Mouse (Mus musculus): ENCODE measurements around the gene Cep112. TPM values are rescaled to one million over a fixed set of nuclear protein-coding genes. Genes with fewer than 3 reads are reported as not detected.

Gene Cep112
- 12.2 and 12.4 TPM in 2 replicates for polyA plus RNA-seq (2016; fragmentation: Nextera tagmentation; extraction: Ambion mirVana)

DNA sequence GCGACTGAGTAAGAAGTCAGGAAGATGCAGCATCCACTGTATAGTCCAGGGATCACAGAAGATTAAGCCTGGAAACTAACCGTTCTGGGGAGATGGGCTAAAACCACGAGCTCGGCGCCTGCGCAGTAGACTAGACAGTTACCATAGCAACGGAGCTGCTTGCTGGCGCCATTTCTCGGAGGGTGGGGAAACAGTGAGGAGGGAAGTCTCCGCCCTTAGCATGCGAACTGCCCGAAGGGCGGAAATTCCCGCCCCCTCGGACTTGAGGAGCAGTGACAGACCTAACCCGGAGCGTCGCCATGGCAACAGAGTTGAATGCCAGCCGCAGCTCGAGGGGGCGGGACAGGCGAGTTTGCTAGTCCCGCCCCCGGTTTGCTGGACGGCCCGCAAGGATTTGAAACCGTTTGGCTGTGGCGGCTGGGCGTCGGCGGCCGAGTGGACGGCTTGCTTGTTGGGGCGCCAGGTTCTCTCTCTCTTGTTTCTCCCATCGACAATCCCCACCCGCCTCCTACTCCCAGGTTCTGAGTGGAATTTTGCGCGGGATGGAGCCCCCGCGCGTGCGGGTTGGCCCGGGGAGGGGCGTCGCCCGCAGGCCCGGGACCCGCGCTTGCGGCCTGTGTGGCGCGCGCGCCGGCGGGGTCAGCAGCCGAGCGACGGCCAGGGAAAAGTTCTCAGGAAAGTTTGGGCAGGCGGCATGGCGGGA lies at the start of gene Cep112:
Cep112 (plus strand) TSS at position 304 of the 703 bp plus-strand sequence.
- H3K9ac ChIP-seq: peak within 1 kb of the TSS; percentile 72
- H3K4me2 ChIP-seq (replicated peaks): peak within 1 kb of the TSS; percentile 76
- H3K27me3 ChIP-seq: peaks cover 5% of the 10 kb centered on the region; the same call in 1 of the 2 replicates
- no peaks in the 10 kb centered on the region for H3K9me3 ChIP-seq (replicated peaks)
- peaks cover 15% of the 10 kb centered on the region for H3K4me1 ChIP-seq
- H3K36me3 ChIP-seq: no peaks in the 10 kb centered on the region
- H3K27ac ChIP-seq: 0 out of 2 replicates have a peak within 1 kb of the TSS, but pooled peaks have one; percentile 13
- peak; percentile 97 for ATAC-seq (ENCODE audit: low FRiP score)
- H3K4me3 ChIP-seq: peak within 1 kb of the TSS; percentile 64
- WGBS: under 1% methylated on average over 58 of the region's 61 CpGs

DNA sequence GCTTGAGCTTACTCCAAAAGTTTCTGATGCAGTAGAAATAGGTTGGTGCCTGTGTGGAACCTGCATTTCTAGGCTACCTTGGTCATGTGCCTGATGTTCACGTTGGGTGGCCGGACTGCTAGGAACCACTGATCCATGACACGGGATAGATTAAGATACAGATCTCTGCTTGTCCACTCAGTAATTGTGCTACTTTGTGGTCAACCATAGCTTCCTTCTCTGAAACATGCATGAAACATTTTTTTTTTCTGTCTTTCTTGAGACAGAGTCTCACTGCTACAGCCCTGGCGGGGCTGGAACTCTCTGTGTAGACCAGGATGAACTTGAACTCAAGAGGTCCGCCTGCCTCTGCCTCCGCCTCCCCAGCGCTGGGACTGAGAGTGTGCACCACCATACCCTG lies 48.2 kb upstream of the Cep112 start:
- Histone ChIP-seq H3K36me3 (no peaks in the 10 kb centered on the region), H3K27me3 (no peaks in the 10 kb centered on the region), H3K9ac (no peak overlapping the region), H3K4me3 (no peak overlapping the region), H3K9me3 (replicated peaks) (no peaks in the 10 kb centered on the region), H3K27ac (no peak overlapping the region), H3K4me2 (replicated peaks) (no peak overlapping the region), H3K4me1 (no peaks in the 10 kb centered on the region; the same call in 1 of the 2 replicates)
- 93% methylated on average over 7 of the region's 7 CpGs for WGBS
- ATAC-seq (ENCODE audit: low FRiP score): no peak

DNA sequence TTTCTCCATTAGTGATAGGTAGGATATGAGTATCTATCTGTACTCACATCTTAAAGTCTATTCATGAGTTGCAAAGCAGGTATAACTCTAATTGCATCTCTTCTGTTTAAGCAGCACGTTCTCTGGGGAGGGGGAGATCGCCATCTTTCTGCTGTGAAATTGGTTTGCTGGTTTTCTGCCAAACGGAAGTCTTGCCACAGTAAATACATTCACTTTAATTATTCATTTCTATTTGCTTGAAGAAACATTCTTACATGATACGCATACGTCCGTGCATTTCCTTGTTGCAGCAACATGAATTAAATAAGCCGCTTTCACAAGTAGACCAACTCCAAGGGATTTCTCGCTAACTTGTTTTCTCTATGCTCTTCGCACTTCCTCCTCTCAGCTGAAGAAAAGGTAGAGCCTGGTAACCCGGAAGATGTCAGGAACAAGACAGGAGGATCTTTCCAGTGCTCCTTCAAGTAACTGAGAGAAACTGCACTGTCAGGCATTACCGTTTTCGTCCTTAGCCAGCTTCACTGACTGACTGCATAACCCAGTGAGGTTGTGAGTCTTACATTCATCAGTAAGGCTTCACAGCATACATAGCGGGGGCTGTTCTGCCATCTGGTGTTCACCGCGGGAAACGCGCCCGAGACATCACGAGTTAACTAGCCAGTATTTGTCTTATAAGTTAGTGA lies 47.2 kb upstream of the Cep112 start:
- Histone ChIP-seq H3K27ac (no peak overlapping the region), H3K27me3 (no peaks in the 10 kb centered on the region), H3K4me3 (no peak overlapping the region), H3K4me1 (no peaks in the 10 kb centered on the region; the same call in 1 of the 2 replicates), H3K4me2 (replicated peaks) (no peak overlapping the region), H3K36me3 (no peaks in the 10 kb centered on the region), H3K9me3 (replicated peaks) (no peaks in the 10 kb centered on the region), H3K9ac (no peak overlapping the region)
- 42% methylated on average over 19 of the region's 19 CpGs for WGBS
- ATAC-seq (ENCODE audit: low FRiP score): peak; percentile 77

DNA sequence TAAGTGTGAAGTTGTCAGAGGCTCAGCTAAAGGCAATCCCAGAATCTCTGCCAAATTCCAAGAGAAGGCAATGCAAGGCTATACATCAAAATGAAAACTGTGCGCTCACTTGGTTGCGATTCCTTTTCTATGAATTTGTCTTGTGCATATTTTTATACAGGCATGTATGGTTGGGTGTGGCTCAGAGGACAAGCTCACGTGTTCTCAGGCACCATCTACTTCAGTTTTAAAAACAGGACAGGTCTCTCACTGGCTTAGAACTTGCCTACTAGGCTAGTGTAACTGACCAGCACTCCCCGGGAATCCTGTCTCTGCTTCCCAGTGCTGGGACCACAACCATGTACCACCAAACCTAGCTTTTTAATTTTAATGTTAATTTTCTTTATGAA lies 46.6 kb upstream of the Cep112 start:
- 84% methylated on average over 4 of the region's 4 CpGs for WGBS
- Histone ChIP-seq H3K4me3 (no peak overlapping the region), H3K9ac (no peak overlapping the region), H3K27ac (no peak overlapping the region), H3K36me3 (no peaks in the 10 kb centered on the region), H3K4me1 (no peaks in the 10 kb centered on the region; the same call in 1 of the 2 replicates), H3K9me3 (replicated peaks) (no peaks in the 10 kb centered on the region), H3K4me2 (replicated peaks) (no peak overlapping the region), H3K27me3 (no peaks in the 10 kb centered on the region)
- no peak for ATAC-seq (ENCODE audit: low FRiP score)

DNA sequence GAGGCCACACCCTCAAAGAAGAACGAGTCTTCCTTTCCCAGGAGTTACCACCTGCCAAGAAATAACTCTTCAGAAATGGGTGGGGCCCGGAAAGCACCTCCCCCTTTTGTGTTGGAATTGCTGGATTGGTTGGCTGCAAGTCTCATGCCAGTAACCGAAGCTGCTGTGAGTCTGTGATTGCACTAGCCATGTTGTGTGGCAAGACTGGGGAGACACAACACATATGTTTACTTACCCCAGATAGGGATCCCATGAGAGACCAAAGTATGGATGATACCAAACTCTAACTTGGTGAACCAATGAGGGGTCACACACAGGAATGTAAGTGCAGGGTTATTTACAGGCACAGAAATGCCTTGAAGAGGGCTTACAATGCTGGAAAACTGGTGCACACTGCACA lies 42.3 kb upstream of the Cep112 start:
- ATAC-seq (ENCODE audit: low FRiP score): no peak
- Histone ChIP-seq H3K27ac (no peak overlapping the region), H3K4me2 (replicated peaks) (no peak overlapping the region), H3K4me3 (no peak overlapping the region), H3K4me1 (peaks cover 4% of the 10 kb centered on the region), H3K9ac (no peak overlapping the region), H3K36me3 (no peaks in the 10 kb centered on the region), H3K9me3 (replicated peaks) (no peaks in the 10 kb centered on the region), H3K27me3 (no peaks in the 10 kb centered on the region)
- 85% methylated on average over 3 of the region's 3 CpGs for WGBS

DNA sequence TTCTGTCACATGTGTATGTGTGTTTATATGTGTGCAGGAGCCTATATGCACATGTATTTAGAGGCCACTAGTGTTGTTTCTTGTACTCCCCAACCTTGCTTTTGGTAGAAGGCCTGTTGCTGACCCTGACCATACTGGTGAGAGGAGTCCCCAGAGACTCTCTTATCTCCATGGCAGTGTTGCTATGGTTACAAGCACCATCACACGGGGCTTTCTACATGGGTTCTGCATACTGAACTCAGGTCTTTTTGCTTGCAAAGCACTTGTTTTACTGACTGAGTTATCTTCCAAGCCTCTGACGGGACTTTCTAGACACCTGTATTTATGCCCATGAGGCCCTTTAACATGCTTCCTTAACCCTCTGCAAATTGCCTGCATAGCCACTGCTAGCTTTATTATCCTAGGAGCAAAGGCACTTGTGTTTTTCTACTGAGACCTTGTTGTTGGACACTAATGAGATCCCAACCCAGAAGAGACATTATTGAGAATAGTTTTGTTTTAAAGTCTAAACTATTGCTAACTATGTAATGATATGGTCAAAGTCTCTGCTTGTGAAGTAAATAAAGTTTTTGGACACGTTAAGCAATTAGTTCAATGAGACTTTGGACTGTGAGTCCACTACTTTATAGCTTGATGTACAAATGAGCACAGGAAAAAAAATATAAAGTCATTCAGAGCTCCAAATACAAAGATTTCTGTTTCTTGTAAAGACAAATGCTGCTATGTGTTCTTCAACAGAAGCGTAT lies 39.9 kb upstream of the Cep112 start:
- no peak for ATAC-seq (ENCODE audit: low FRiP score)
- Histone ChIP-seq H3K4me1 (peaks cover 4% of the 10 kb centered on the region), H3K4me3 (no peak overlapping the region), H3K27me3 (no peaks in the 10 kb centered on the region), H3K9ac (no peak overlapping the region), H3K4me2 (replicated peaks) (no peak overlapping the region), H3K27ac (no peak overlapping the region), H3K36me3 (no peaks in the 10 kb centered on the region), H3K9me3 (replicated peaks) (no peaks in the 10 kb centered on the region)
- WGBS: 65% methylated on average over 4 of the region's 4 CpGs

DNA sequence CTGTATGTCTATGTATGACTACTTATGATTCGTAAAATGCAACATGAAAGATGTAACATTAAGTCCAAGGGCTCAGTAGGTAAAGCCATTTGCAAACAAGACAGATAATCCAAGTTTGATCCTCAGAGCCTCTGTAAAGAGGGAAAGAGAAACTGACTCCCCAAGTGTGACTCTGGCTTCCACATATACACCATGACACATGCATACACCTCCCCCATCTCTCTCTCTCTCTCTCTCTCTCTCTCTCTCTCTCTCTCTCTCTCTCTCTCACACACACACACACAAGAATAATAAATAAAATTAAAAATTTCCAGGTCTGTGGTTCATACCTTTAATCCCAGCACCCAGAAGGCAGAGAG lies 39.3 kb upstream of the Cep112 start:
- no peak for ATAC-seq (ENCODE audit: low FRiP score)
- WGBS: 86% methylated on average over 1 of the region's 1 CpGs
- no peaks in the 10 kb centered on the region for H3K36me3 ChIP-seq

DNA sequence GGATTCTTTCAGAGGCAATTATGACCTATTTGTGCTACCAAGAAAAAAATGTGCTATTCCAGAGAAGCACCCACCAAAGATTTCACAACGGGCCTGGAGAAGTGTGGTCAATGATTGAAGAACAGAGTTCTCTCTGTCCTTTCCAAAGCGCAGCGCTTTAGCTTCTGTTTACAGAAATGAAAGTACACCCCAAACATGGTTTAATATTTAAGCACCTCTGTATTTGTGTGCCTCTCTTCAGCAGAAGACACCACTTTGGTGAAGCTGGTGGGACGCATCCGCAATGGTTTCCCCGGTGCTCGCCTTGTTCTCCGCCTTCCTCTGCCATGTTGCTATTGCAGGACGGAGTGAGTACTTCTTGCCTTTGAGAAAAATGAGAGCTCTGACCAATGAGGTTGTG lies 29.9 kb upstream of the Cep112 start:
- no peak for ATAC-seq (ENCODE audit: low FRiP score)
- Histone ChIP-seq H3K27ac (no peak overlapping the region), H3K9me3 (replicated peaks) (no peaks in the 10 kb centered on the region), H3K4me2 (replicated peaks) (no peak overlapping the region), H3K4me3 (no peak overlapping the region), H3K4me1 (no peaks in the 10 kb centered on the region), H3K36me3 (no peaks in the 10 kb centered on the region), H3K9ac (no peak overlapping the region), H3K27me3 (no peaks in the 10 kb centered on the region)
- 92% methylated on average over 9 of the region's 9 CpGs for WGBS

More for the DNA sequence above, 39.3 kb upstream of the Cep112 start:
- Histone ChIP-seq H3K4me2 (replicated peaks) (no peak overlapping the region), H3K9ac (no peak overlapping the region), H3K27ac (no peak overlapping the region), H3K27me3 (no peaks in the 10 kb centered on the region), H3K9me3 (replicated peaks) (no peaks in the 10 kb centered on the region), H3K4me1 (peaks cover 4% of the 10 kb centered on the region), H3K4me3 (no peak overlapping the region)

DNA sequence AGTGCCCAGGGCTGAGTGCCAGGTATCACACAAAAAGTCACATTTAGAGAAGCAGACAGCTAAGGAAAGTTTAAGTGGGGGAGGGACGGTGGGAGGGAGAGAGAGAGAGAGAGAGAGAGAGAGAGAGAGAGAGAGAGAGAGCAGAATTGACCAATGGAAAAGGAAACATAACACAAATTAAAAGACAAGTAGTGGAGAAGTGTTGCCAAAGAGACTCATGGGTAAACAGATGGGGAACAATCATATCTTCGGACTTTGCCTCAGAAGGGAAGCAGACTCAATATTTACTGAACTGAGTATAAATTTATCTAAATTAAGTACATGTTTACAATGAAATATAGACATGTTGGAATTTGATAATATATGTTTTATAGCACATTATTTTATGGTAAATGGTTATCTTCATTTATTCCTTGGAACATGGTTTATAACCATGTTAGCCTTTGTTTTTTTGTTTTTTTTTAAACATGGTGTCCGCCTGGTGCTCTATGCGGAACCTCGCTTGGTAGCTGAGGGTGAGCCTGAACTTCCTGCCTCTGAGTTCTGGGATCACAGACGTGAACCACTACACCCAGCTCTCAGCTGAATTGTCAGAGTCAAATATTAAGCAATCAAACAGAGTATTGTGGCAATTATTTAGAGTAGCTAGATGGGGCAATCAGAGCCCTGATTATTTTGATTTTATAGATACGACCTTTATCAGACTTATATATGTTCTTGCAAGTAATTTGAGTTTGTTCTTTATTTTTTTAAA lies 28.7 kb upstream of the Cep112 start:
- 89% methylated on average over 7 of the region's 7 CpGs for WGBS
- H3K4me2 ChIP-seq (replicated peaks): no peak overlapping the region
- no peak overlapping the region for H3K9ac ChIP-seq
- no peak overlapping the region for H3K4me3 ChIP-seq
- no peak overlapping the region for H3K27ac ChIP-seq
- ATAC-seq (ENCODE audit: low FRiP score): no peak
- H3K27me3 ChIP-seq: no peaks in the 10 kb centered on the region
- H3K4me1 ChIP-seq: no peaks in the 10 kb centered on the region
- no peaks in the 10 kb centered on the region for H3K36me3 ChIP-seq
- H3K9me3 ChIP-seq (replicated peaks): no peaks in the 10 kb centered on the region

DNA sequence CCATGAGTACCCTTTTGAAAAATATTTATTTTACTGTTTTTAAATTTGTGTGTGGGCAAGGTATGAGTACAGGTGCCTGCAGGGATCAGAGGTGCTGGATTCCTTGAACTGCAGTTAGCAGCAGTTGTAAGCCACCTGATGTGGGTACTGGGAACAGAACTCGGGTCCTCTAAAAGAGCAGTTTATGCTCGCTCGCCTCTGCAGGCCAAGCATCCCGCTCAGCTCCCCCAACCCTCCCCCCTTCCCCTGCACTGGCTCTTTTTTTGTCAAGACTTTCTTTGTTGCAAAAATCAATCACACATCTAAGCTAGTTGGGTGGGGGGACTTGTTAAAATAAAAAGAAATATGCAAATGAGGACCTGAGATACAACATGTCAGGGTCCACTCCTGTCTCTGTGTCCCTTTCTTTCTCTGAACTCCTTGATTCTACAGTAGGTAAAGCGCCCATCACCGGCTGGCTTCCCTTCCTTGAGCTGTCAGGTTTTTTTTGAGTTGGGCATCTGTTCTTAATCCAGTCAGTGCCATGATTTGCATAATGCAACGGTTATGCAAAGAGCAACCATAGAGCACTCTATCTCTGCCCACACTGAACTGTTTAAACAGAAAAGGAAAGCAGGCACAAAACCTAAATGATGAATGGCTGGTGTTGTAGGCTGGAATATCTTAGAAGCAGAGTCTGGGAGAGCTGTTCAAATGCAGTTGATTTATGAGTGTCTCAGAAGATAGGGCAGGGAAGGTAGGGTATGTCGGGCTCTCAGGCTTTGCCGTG lies 14.9 kb upstream of the Cep112 start:
- 41% methylated on average over 8 of the region's 9 CpGs for WGBS
- H3K4me1 ChIP-seq: peaks cover 6% of the 10 kb centered on the region; the same call in 1 of the 2 replicates
- H3K9ac ChIP-seq: no peak overlapping the region
- H3K4me3 ChIP-seq: no peak overlapping the region
- no peaks in the 10 kb centered on the region for H3K9me3 ChIP-seq (replicated peaks)
- ATAC-seq (ENCODE audit: low FRiP score): peak; percentile 52; the same call in 1 of the 2 replicates
- no peak overlapping the region for H3K27ac ChIP-seq
- no peaks in the 10 kb centered on the region for H3K27me3 ChIP-seq
- H3K36me3 ChIP-seq: no peaks in the 10 kb centered on the region
- H3K4me2 ChIP-seq (replicated peaks): no peak overlapping the region

DNA sequence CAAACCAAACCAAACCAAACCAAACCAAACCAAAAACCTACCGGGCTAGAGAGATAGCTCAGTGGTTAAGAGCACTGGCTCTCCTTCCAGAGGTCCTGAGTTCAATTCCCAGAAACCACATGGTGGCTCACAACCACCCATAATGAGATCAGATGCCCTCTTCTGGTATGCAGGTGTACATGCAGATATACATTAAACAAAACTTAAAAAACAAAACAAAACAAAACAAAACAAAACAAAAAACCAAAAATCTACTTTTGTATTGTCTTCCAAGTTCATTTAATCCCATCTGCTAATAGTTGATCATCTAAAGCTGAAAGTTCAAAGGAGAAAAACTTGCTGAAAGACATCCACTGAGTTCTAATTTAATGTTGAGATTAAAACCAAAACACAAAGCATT lies 8.6 kb upstream of the Cep112 start:
- Histone ChIP-seq H3K4me2 (replicated peaks) (no peak overlapping the region), H3K9me3 (replicated peaks) (no peaks in the 10 kb centered on the region), H3K27me3 (no peaks in the 10 kb centered on the region), H3K27ac (no peak overlapping the region), H3K9ac (no peak overlapping the region), H3K4me3 (no peak overlapping the region), H3K4me1 (no peaks in the 10 kb centered on the region), H3K36me3 (no peaks in the 10 kb centered on the region)
- 85% methylated on average over 1 of the region's 1 CpGs for WGBS
- no peak for ATAC-seq (ENCODE audit: low FRiP score)

Data from hindbrain, embryonic 12.5 days (tissue).